Mouse (Mus musculus) heart, embryonic 10.5 days (tissue): ENCODE measurements at regions not wholly inside any gene's neighbourhood (a gene's known extent, or its start where the extent isn't known, plus 50 kb on each side); places are given as distances from the start of the nearest gene placed in this dataset. TPM values are rescaled to one million over a fixed set of nuclear protein-coding genes. Genes with fewer than 3 reads are reported as not detected.

ENCODE experiments used
- DNase-seq: peaks from one replicate; pipeline ENCODE4 v3.0.0-alpha.2; 2017; ENCODE audit warnings: low spot score
- H3K27ac ChIP-seq: fragments of 300-500 bp; sonication (generic); 2 replicates; pipeline ENCODE4 v1.5.1; 2016; ENCODE audit warnings: mild to moderate bottlenecking
- H3K27me3 ChIP-seq: fragments of 300-500 bp; sonication (generic); 2 replicates; pipeline ENCODE4 v1.6.1; 2016; ENCODE audit warnings: mild to moderate bottlenecking; ENCODE audit not compliant: poor library complexity, insufficient read depth, severe bottlenecking
- H3K36me3 ChIP-seq: fragments of 300-500 bp; sonication (generic); 2 replicates; pipeline ENCODE4 v1.6.1; 2016; ENCODE audit warnings: mild to moderate bottlenecking, moderate library complexity
- H3K4me1 ChIP-seq: fragments of 300-500 bp; sonication (generic); 2 replicates; pipeline ENCODE4 v1.6.1; 2016; ENCODE audit warnings: mild to moderate bottlenecking
- H3K4me3 ChIP-seq: fragments of 300-500 bp; sonication (generic); 2 replicates; pipeline ENCODE4 v1.5.1; 2016; ENCODE audit warnings: mild to moderate bottlenecking, moderate library complexity
- H3K9me3 ChIP-seq: fragments of 300-500 bp; sonication (generic); 2 replicates; pipeline ENCODE4 v1.6.1; 2016; ENCODE audit warnings: mild to moderate bottlenecking, moderate library complexity
- WGBS: fragments of 180-500 bp; shearing (Covaris S2); methylation state at CpG from one replicate; pipeline ENCODE4 v1.1.7; 2016; 5-methylcytosine and 5-hydroxymethylcytosine counted together
- microRNA-seq: library from miRNA; unstranded; fragments of <30 nt; microRNA quantifications from one replicate; pipeline ENCODE4, GENCODE M21; 2017

DNA sequence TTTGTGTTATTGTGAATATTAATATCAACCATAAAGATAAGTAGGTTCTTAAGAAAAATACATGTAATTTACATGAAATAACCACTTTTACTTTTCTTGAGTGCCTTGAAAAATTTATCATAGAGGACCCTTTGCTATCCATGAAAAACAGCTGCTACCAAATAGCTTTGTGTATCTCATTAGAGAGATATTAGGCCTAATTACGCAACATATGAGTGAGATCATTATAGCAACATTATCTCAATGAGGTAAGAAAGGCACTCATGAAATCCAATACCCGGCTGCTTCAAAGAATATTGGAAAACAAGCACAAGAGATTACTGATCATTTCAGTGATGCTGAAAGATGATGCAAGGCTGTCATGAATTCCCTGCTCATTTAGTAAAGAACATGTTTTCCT lies 74.9 kb upstream of the Gm11146 start:
- H3K36me3 ChIP-seq = no peaks in the 10 kb centered on the region
- no peak for DNase-seq
- no peak overlapping the region for H3K27ac ChIP-seq
- no peaks in the 10 kb centered on the region for H3K27me3 ChIP-seq
- no peaks in the 10 kb centered on the region for H3K9me3 ChIP-seq
- H3K4me3 ChIP-seq = no peak overlapping the region
- WGBS = 83% methylated on average over 2 of the region's 2 CpGs
- H3K4me1 ChIP-seq = no peaks in the 10 kb centered on the region

DNA sequence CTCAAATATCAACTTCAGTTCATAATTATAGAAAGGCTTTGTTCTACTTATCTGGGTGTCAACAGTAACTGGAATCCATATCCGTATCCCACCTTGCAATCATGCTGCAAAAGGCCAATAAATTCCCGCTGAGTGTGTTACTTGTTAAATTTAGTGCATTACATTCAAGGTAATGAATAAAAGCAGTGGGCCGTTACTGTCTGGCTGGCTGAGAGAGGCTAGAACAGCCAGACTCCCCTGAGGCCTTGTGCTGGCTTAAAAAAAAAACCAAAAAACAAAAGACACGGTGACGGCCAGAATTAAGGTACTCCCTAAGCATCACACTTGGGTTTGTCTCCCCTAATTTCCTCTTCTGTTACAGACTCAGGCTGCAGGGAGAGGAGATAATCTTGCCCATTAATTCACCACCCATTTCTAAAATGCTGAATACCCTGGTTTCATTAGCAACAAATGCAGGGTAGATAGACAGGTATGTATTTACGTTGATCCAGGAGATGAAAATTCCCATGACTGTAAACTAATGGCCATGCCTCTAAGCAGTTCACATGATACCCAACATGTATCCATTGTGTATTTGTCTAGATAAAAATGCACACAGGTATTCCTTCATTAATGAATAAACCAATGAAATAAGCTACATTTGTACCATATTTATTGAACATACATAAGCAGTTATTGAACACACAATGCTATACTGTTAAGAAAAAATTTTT lies 74.1 kb upstream of the Gm11146 start:
- no peak for DNase-seq
- no peak overlapping the region for H3K27ac ChIP-seq
- H3K4me3 ChIP-seq = no peak overlapping the region
- H3K4me1 ChIP-seq = no peaks in the 10 kb centered on the region
- H3K27me3 ChIP-seq = no peaks in the 10 kb centered on the region
- 78% methylated on average over 6 of the region's 6 CpGs for WGBS
- no peaks in the 10 kb centered on the region for H3K36me3 ChIP-seq
- H3K9me3 ChIP-seq = no peaks in the 10 kb centered on the region

GRCm38 (mm10) chr16:77671253-77671652 lies 69.4 kb upstream of the Gm11146 start:
- H3K27me3 ChIP-seq = no peaks in the 10 kb centered on the region
- H3K36me3 ChIP-seq = peaks cover 6% of the 10 kb centered on the region; the same call in 1 of the 2 replicates
- no peak overlapping the region for H3K27ac ChIP-seq
- H3K4me3 ChIP-seq = no peak overlapping the region
- no peak for DNase-seq
- no peaks in the 10 kb centered on the region for H3K9me3 ChIP-seq
- H3K4me1 ChIP-seq = no peaks in the 10 kb centered on the region
- 75% methylated on average over 2 of the region's 2 CpGs for WGBS

DNA sequence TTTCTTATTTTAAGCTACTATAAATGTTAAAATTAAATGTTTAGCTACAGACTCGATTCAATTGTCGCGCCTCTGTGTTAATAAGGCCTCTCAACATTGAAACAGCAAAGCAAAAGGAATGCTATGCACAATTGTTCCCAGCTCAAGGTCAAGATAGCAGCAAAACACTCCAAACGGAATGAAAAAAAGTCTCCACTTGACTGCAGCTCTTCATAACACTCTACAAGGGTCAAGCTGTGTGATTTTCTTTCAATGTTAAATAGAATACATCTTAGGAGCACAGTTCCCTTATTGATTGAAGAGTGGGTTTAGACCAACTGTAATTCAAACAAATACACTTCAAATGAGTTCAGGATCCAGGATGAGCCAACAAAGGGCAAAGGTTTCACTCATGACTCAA lies 63.9 kb upstream of the Gm11146 start:
- no peaks in the 10 kb centered on the region for H3K9me3 ChIP-seq
- peaks cover 6% of the 10 kb centered on the region; the same call in 1 of the 2 replicates for H3K36me3 ChIP-seq
- H3K27ac ChIP-seq = no peak overlapping the region
- WGBS = 72% methylated on average over 4 of the region's 4 CpGs
- no peaks in the 10 kb centered on the region for H3K4me1 ChIP-seq
- no peak for DNase-seq
- no peak overlapping the region for H3K4me3 ChIP-seq
- H3K27me3 ChIP-seq = no peaks in the 10 kb centered on the region

- 31% methylated on average over 4 of the region's 4 CpGs for WGBS
- H3K27me3 ChIP-seq = no peaks in the 10 kb centered on the region
- no peak overlapping the region for H3K4me3 ChIP-seq
- H3K36me3 ChIP-seq = no peaks in the 10 kb centered on the region
- no peak overlapping the region for H3K27ac ChIP-seq
- no peak for DNase-seq
- H3K9me3 ChIP-seq = no peaks in the 10 kb centered on the region
- H3K4me1 ChIP-seq = no peaks in the 10 kb centered on the region
Observed at GRCm38 (mm10) chr16:77662107-77662518, 60.2 kb upstream of the Gm11146 start.

DNA sequence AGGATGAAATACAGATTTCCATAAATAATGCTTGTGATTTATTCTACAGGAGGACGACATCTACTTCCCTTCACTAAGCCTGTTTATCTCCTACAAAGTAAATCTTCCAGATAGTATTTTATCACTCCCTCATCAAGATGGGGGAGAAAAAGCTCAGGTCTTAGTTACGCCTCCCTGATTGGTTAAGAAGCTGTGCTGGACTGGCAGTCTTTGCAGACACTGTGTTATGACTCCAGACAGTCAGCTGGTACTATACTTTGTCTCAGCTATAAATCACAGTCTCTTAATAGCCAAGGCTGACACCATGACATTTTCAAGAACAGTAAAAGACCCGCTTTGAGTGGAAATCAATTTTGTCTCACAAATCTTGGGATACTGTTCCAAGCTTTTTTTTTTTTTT lies 51.4 kb upstream of the Gm11146 start:
- WGBS = 66% methylated on average over 3 of the region's 3 CpGs
- Histone ChIP-seq H3K27me3 (no peaks in the 10 kb centered on the region), H3K4me1 (no peaks in the 10 kb centered on the region), H3K36me3 (no peaks in the 10 kb centered on the region), H3K27ac (no peak overlapping the region), H3K9me3 (no peaks in the 10 kb centered on the region), H3K4me3 (no peak overlapping the region)
- DNase-seq = no peak

Small RNAs in the stretch of these regions (microRNA-seq; reads per million reads assigned to microRNA genes)
- not detected for gene Gm25025
